Mouse (Mus musculus) heart, embryonic 14.5 days (tissue): ENCODE data around the gene Sbk2. TPM values are rescaled to one million over a fixed set of nuclear protein-coding genes. Genes with fewer than 3 reads are reported as not detected.
A peak's percentile ranks its signal among the peaks of the same experiment; 100 is the strongest.

ENCODE experiments used
- ATAC-seq: fragments of 200-750 bp; cut with Nextera tagmentation; 2 replicates; pipeline ENCODE4 v1.8.0; 2017; ENCODE audit warnings: low read depth, moderate TSS enrichment; ENCODE audit not compliant: insufficient number of reproducible peaks, insufficient read depth, low FRiP score
- H3K27ac ChIP-seq, 2 experiments: fragments of 200-500 bp in 1 of 2; fragments of 300-500 bp in 1 of 2; sonication (generic) in 1 of 2; replicated peaks in 1 of 2; 2 replicates each; pipeline ENCODE4 v1.5.1; 2012 to 2014; ENCODE audit warnings: low read depth in 2 of 2, low read length in 2 of 2, control low read depth in 1 of 2, mild to moderate bottlenecking in 1 of 2, mixed read lengths in 1 of 2; ENCODE audit not compliant: control insufficient read depth in 1 of 2, insufficient read depth in 1 of 2
- H3K27me3 ChIP-seq: fragments of 300-500 bp; sonication (generic); 2 replicates; pipeline ENCODE4 v1.6.1; 2014; ENCODE audit warnings: mild to moderate bottlenecking, low read length, control low read depth; ENCODE audit not compliant: control insufficient read depth, insufficient read depth
- H3K36me3 ChIP-seq: fragments of 300-500 bp; sonication (generic); 2 replicates; pipeline ENCODE4 v1.6.1; 2014; ENCODE audit warnings: mild to moderate bottlenecking, control low read depth, low read length, mixed read lengths; ENCODE audit not compliant: control insufficient read depth, insufficient read depth
- H3K4me1 ChIP-seq, 2 experiments: fragments of 200-500 bp in 1 of 2; fragments of 300-500 bp in 1 of 2; sonication (generic) in 1 of 2; 2 replicates each; pipeline ENCODE4 v1.6.1; 2012 to 2014; ENCODE audit warnings: low read length in 2 of 2, control low read depth in 1 of 2, mixed read lengths in 1 of 2; ENCODE audit not compliant: control insufficient read depth in 2 of 2, insufficient read depth in 2 of 2
- H3K4me2 ChIP-seq: fragments of 300-500 bp; sonication (generic); 2 replicates; pipeline ENCODE4 v1.6.1; 2014; ENCODE audit warnings: mild to moderate bottlenecking, low read length
- H3K4me3 ChIP-seq, 2 experiments: fragments of 200-500 bp in 1 of 2; fragments of 300-500 bp in 1 of 2; sonication (generic) in 1 of 2; 2 replicates each; pipeline ENCODE4 v1.5.1; 2012 to 2014; ENCODE audit warnings: low read length in 2 of 2, mild to moderate bottlenecking in 2 of 2, control low read depth in 1 of 2, low read depth in 1 of 2, moderate library complexity in 1 of 2; ENCODE audit not compliant: control insufficient read depth in 1 of 2, insufficient read depth in 1 of 2
- H3K9ac ChIP-seq: fragments of 300-500 bp; sonication (generic); 2 replicates; pipeline ENCODE4 v1.6.1; 2014; ENCODE audit warnings: mild to moderate bottlenecking, low read length
- H3K9me3 ChIP-seq: fragments of 300-500 bp; sonication (generic); 2 replicates; pipeline ENCODE4 v1.6.1; 2016; ENCODE audit warnings: low read length, control low read depth; ENCODE audit not compliant: control insufficient read depth
- WGBS: fragments of 180-500 bp; shearing (Covaris S2); extraction: QIAGEN DNeasy Blood & Tissue Kit; methylation state at CpG from one replicate; pipeline ENCODE4 v1.1.7; 2014; 5-methylcytosine and 5-hydroxymethylcytosine counted together
- polyA plus RNA-seq: library from polyadenylated mRNA; unstranded; fragments of >200 nt; fragmentation: Nextera tagmentation; extraction: Ambion mirVana; gene quantifications from 2 replicates; pipeline ENCODE4 v1.2.1, GENCODE M21; 2014

Gene Sbk2
- polyA plus RNA-seq, 1 experiment from 2014 or later: 8.1 TPM

DNA sequence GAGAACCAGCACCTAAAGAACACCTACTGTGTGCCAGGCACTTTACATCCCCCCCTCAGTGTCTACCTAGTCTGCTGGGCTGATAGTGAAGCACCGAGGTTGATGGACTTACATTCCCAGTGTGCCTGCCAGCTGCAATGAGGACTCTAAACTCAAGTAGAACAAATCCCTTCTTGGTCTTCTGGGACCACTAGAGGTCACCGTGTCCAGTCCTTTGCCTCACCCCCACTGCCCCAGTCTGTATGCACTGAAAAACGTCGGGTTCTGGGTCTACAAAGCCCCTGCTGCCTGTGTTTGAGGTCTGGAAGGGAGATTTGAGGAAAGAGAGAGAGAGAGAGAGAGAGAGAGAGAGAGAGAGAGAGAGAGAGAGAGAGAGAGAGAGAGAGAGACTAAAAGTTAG, 39.7 kb downstream of the Sbk2 start:
- H3K4me3 ChIP-seq: no peak overlapping the region
- peak overlapping the region; percentile 82 for H3K4me2 ChIP-seq
- WGBS: 0% methylated on average over 4 of the region's 4 CpGs
- H3K36me3 ChIP-seq: peaks cover 14% of the 10 kb centered on the region
- H3K9me3 ChIP-seq: no peaks in the 10 kb centered on the region
- H3K27me3 ChIP-seq: peaks cover 5% of the 10 kb centered on the region
- H3K4me1 ChIP-seq: peaks cover 40 to 54% of the 10 kb centered on the region in 2 experiments
- H3K9ac ChIP-seq: peak overlapping the region; percentile 66; the same call in 1 of the 2 replicates
- ATAC-seq: no peak
- H3K27ac ChIP-seq: peak overlapping the region; percentile 65 to 75

DNA sequence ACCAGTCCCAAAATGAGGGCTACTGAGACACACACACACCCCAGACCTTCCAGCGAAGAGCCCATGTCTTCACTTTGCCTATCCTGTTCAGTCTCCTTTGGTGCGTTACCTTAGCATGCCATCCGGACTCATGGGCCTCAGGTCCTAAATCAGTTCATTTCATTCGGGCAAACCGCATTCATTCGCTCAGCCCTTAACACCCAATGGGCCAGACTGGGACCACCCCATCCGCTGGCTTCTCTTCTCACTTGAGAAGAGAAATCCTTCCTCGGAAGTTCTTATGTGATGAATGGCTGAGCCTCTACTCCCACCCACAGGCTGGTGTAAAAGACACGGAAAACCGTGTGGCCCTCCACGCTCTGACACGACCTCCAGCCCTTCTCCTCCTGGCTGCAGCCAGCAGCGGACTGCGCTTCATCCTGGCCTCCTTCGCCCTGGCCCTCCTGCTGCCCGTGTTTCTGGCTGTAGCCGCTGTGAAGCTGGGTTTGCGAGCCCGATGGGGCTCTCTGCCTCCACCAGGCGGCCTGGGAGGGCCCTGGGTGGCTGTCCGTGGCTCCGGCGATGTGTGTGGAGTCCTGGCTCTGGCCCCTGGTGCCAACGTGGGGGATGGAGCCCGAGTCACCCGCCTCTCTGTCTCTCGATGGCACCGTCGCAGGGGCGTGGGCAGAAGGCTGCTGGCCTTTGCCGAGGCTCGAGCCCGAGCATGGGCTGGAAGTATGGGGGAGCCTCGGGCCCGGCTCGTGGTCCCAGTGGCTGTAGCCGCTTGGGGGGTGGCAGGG, 40.4 kb downstream of the Sbk2 start:
- peaks cover 40 to 54% of the 10 kb centered on the region in 2 experiments for H3K4me1 ChIP-seq
- peak overlapping the region; percentile 21 to 32 for H3K4me3 ChIP-seq
- H3K9me3 ChIP-seq: no peaks in the 10 kb centered on the region
- H3K27ac ChIP-seq: peak overlapping the region; percentile 65 to 75
- peak overlapping the region; percentile 82 for H3K4me2 ChIP-seq
- H3K36me3 ChIP-seq: peaks cover 22% of the 10 kb centered on the region
- peak overlapping the region; percentile 66 for H3K9ac ChIP-seq
- peaks cover 5% of the 10 kb centered on the region for H3K27me3 ChIP-seq
- no peak for ATAC-seq
- 5% methylated on average over 37 of the region's 37 CpGs for WGBS

DNA sequence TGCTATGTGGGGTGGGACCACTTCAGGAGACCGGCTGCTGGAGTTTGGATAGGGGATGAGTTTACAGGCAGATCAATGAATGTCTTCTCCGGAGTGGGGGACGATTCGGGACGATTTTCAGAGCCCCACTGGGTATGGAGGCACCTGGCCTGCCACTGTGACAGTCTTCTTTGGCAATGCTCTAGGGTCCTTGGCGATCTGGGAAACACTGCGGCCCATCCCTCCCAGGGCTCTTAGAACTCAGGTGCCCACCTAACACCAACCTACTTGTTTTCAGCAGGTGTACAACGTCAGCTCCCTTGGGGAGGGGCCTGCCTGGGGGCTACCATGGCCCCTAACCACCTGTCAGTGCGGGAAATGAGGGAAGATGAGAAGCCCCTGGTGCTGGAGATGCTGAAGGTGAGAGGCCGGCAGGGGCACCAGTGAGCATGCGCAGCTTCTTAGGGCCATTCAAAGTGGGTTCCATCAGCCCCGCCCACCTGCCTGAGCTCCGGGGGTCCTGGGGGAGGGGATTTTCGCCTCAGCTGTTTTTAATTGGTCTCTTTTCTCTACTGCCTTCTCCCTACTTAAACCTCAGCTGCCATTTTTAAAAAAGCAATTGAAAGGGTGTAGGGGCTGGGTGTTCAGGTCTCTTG, 41.2 kb downstream of the Sbk2 start:
- no peak for ATAC-seq
- H3K27me3 ChIP-seq: peaks cover 5% of the 10 kb centered on the region
- peak overlapping the region; percentile 66 for H3K9ac ChIP-seq
- H3K9me3 ChIP-seq: no peaks in the 10 kb centered on the region
- peak overlapping the region; percentile 32 to 41 for H3K4me3 ChIP-seq
- H3K4me1 ChIP-seq: peaks cover 40 to 54% of the 10 kb centered on the region in 2 experiments
- H3K36me3 ChIP-seq: peaks cover 29% of the 10 kb centered on the region
- WGBS: 2% methylated on average over 14 of the region's 14 CpGs
- H3K27ac ChIP-seq: peak overlapping the region; percentile 31 to 58; a peak in 1 of 4 replicates
- H3K4me2 ChIP-seq: peak overlapping the region; percentile 82

DNA sequence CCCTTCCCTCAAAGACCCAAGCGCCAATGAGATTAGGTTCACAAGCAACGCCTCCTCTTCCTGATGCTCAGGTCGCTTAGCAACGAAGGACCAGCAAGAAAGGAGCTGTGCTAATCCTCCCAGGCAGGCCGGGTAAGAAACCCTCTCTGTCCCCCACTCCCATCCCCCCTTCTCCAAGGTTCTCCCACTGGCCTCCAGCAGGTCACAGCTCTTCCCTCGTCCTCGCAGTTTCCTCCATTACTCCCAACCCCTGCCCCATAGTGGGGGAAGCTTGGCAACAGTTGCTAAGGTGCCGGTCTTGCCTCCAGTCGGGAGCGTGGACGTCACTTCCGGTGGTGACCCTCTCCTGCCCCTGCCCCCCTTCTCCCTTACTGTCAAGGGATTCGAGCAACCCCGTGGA, 41.7 kb downstream of the Sbk2 start:
- H3K9ac ChIP-seq: peak overlapping the region; percentile 64
- ATAC-seq: 0 out of 2 replicates have a peak, but pooled peaks have one; percentile 14
- H3K4me1 ChIP-seq: peaks cover 40 to 54% of the 10 kb centered on the region in 2 experiments
- 0 out of 4 replicates have a peak overlapping the region, but pooled peaks of 1 of the 2 experiments have one; percentile 58 for H3K27ac ChIP-seq
- no peaks in the 10 kb centered on the region for H3K9me3 ChIP-seq
- H3K4me3 ChIP-seq: peak overlapping the region; percentile 32 to 41
- 0% methylated on average over 14 of the region's 14 CpGs for WGBS
- peaks cover 5% of the 10 kb centered on the region for H3K27me3 ChIP-seq
- H3K4me2 ChIP-seq: peak overlapping the region; percentile 82
- peaks cover 34% of the 10 kb centered on the region for H3K36me3 ChIP-seq

DNA sequence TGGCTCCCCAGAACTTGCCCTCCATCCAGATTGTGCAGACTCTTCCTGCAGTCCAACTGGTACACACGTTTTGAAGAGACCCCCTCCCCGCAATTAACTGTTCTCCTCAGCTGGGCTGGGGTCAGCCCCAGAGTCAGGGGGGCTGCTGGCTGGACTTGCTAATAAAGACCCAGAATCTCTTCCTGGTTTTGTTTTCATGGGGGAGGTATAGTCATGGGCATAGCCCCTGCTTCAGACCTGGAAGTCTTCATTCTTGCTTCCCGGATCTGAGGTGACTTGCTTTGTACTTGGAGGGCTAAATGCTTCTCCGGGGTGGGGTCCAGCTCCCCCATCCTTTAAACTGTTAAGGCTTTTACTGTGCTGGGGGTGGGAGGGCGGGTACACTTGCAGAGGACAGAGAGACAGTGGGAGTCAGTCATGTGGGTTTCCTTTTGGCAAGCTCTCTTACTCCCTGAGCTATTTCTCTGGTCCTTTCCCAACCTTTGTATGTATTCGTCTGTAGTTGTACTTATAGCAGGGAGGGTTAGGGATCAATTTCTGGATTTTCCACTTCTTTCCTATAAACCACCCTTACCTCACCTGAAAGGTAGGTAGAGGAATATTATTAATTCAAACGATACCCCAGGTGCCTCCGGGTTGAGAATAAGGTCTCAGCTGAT, 42.3 kb downstream of the Sbk2 start, which contains the start of gene Nat14:
Nat14 (plus strand) TSS at position 205 of the 659 bp plus-strand sequence.
- Histone ChIP-seq H3K4me1 (peaks cover 40 to 54% of the 10 kb centered on the region in 2 experiments), H3K27me3 (peaks cover 1% of the 10 kb centered on the region; the same call in 1 of the 2 replicates), H3K4me3 (peak within 1 kb of the TSS; percentile 32 to 41), H3K4me2 (peak within 1 kb of the TSS; percentile 82), H3K9me3 (no peaks in the 10 kb centered on the region), H3K27ac (peak within 1 kb of the TSS; percentile 60 to 74), H3K36me3 (peaks cover 40% of the 10 kb centered on the region), H3K9ac (peak within 1 kb of the TSS; percentile 64)
- 32% methylated on average over 8 of the region's 8 CpGs for WGBS
- no peak for ATAC-seq

DNA sequence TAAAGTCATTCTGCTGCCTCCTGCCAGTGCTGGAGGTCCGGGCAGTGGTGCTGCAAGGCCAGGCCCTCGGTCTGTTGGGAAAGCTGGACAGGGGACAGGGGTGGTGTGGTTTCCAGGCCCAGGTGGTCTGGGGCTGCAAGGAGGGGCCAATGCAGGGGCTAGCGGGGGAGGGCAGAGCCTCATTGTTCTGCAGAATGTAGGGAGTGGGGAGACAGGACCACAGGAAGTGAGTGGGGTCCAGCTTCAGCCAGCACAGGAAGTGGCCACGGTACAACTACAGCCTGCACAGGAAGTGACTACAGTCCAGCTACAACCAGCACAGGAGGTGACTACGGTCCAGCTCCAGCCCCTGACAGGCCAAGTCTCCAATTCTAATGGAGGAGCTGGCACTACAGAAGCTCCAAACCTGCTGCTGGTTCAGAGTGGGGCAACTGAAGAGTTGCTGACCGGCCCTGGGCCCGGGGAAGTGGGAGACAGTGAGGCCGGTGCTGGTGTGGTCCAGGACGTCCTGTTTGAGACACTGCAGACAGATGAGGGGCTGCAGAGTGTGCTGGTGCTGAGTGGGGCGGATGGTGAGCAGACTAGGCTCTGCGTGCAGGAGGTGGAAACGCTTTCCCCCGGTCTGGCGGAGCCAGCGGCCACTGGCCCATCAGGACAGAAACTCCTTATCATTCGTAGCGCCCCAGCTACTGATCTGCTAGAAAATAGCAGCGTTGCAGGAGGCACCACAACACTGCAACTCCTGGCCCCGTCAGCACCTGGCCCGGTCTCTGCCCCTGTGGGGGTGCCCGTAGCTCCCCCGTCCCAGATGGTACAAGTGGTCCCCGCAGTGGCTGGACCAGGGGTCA, 43.0 kb downstream of the Sbk2 start:
- no peaks in the 10 kb centered on the region for H3K27me3 ChIP-seq
- ATAC-seq: peak; percentile 25; the same call in 1 of the 2 replicates
- peaks cover 41 to 61% of the 10 kb centered on the region in 2 experiments for H3K4me1 ChIP-seq
- peak overlapping the region; percentile 44; the same call in 1 of the 2 replicates for H3K9ac ChIP-seq
- no peaks in the 10 kb centered on the region for H3K9me3 ChIP-seq
- H3K27ac ChIP-seq: peak overlapping the region; percentile 60 to 74
- H3K36me3 ChIP-seq: peaks cover 40% of the 10 kb centered on the region
- 25% methylated on average over 23 of the region's 23 CpGs for WGBS
- peak overlapping the region; percentile 32 for H3K4me2 ChIP-seq
- no peak overlapping the region for H3K4me3 ChIP-seq
